Mouse (Mus musculus) cerebellum, adult 2 months (tissue): Measurements from ENCODE around the gene Skp2.

Experiments used
- CTCF ChIP-seq: fragments of 200-500 bp; IDR thresholded peaks from 2 replicates; pipeline ENCODE4 v1.5.1; 2011; ENCODE audit warnings: low read depth, mild to moderate bottlenecking, control low read depth, low read length, moderate library complexity, borderline replicate concordance; ENCODE audit not compliant: insufficient read depth
- POLR2A ChIP-seq: fragments of 200-500 bp; IDR thresholded peaks from 2 replicates; pipeline ENCODE4 v1.6.1; 2011; ENCODE audit warnings: low read length, control low read depth, borderline replicate concordance; ENCODE audit not compliant: insufficient read depth

- TF ChIP-seq POLR2A (no peak), CTCF (no peak)
Observed at GRCm38 (mm10) chr15:9124856-9125255, 30.4 kb downstream of the Skp2 start.
